Mouse (Mus musculus): ENCODE measurements at regions not wholly inside any gene's neighbourhood (a gene's known extent, or its start where the extent isn't known, plus 50 kb on each side); places are given as distances from the start of the nearest gene placed in this dataset.
"Not testable (repeated sequence)": the region's sequence is repeated elsewhere in the genome, so short reads cannot be mapped to it uniquely, and the experiment has no call there.

- ATAC-seq (ENCODE audit: poor library complexity, severe bottlenecking): no peak
These were observed 152.6 kb upstream of the Frmd4a start for GRCm38 (mm10) chr2:3864872-3865271.

- not testable (repeated sequence) for ATAC-seq (ENCODE audit: poor library complexity, severe bottlenecking)
These were observed 150.8 kb upstream of the Frmd4a start for GRCm38 (mm10) chr2:3866736-3867135.

GRCm38 (mm10) chr2:3869701-3870100, 147.8 kb upstream of the Frmd4a start:
- ATAC-seq (ENCODE audit: poor library complexity, severe bottlenecking): no peak

GRCm38 (mm10) chr2:3871748-3872147, 145.8 kb upstream of the Frmd4a start:
- ATAC-seq (ENCODE audit: poor library complexity, severe bottlenecking): no peak

- ATAC-seq (ENCODE audit: poor library complexity, severe bottlenecking): no peak
These were observed 130.5 kb upstream of the Frmd4a start for GRCm38 (mm10) chr2:3887000-3887399.

- ATAC-seq (ENCODE audit: poor library complexity, severe bottlenecking): no peak
These were observed 129.6 kb upstream of the Frmd4a start for GRCm38 (mm10) chr2:3887845-3888433.

- ATAC-seq (ENCODE audit: poor library complexity, severe bottlenecking): no peak
These were observed 128.1 kb upstream of the Frmd4a start for GRCm38 (mm10) chr2:3889381-3889780.

GRCm38 (mm10) chr2:3890462-3890861, 127.1 kb upstream of the Frmd4a start:
- no peak for ATAC-seq (ENCODE audit: poor library complexity, severe bottlenecking)

GRCm38 (mm10) chr2:3907026-3907425, 110.5 kb upstream of the Frmd4a start:
- ATAC-seq (ENCODE audit: poor library complexity, severe bottlenecking): no peak

- no peak for ATAC-seq (ENCODE audit: poor library complexity, severe bottlenecking)
These were observed 109.3 kb upstream of the Frmd4a start for GRCm38 (mm10) chr2:3908192-3908591.

- ATAC-seq (ENCODE audit: poor library complexity, severe bottlenecking): peak; percentile 75
These were observed 107.2 kb upstream of the Frmd4a start for GRCm38 (mm10) chr2:3910086-3910891.

- ATAC-seq (ENCODE audit: poor library complexity, severe bottlenecking): no peak
These were observed 102.4 kb upstream of the Frmd4a start for GRCm38 (mm10) chr2:3915141-3915540.

- peak; percentile 73 for ATAC-seq (ENCODE audit: poor library complexity, severe bottlenecking)
These were observed 101.2 kb upstream of the Frmd4a start for GRCm38 (mm10) chr2:3916365-3916764.

- ATAC-seq (ENCODE audit: poor library complexity, severe bottlenecking): no peak
These were observed 99.4 kb upstream of the Frmd4a start for GRCm38 (mm10) chr2:3918156-3918555.

- no peak for ATAC-seq (ENCODE audit: poor library complexity, severe bottlenecking)
These were observed 97.6 kb upstream of the Frmd4a start for GRCm38 (mm10) chr2:3919893-3920292.

GRCm38 (mm10) chr2:3921084-3921483, 96.4 kb upstream of the Frmd4a start:
- peak; percentile 81 for ATAC-seq (ENCODE audit: poor library complexity, severe bottlenecking)

- peak; percentile 82 for ATAC-seq (ENCODE audit: poor library complexity, severe bottlenecking)
These were observed 94.8 kb upstream of the Frmd4a start for GRCm38 (mm10) chr2:3922739-3923138.

- ATAC-seq (ENCODE audit: poor library complexity, severe bottlenecking): no peak
These were observed 92.8 kb upstream of the Frmd4a start for GRCm38 (mm10) chr2:3924696-3925095.

GRCm38 (mm10) chr2:3925199-3925598, 92.3 kb upstream of the Frmd4a start:
- no peak for ATAC-seq (ENCODE audit: poor library complexity, severe bottlenecking)

- ATAC-seq (ENCODE audit: poor library complexity, severe bottlenecking): no peak
These were observed 91.4 kb upstream of the Frmd4a start for GRCm38 (mm10) chr2:3926129-3926528.

GRCm38 (mm10) chr2:3927141-3927810, 90.2 kb upstream of the Frmd4a start:
- no peak for ATAC-seq (ENCODE audit: poor library complexity, severe bottlenecking)

- ATAC-seq (ENCODE audit: poor library complexity, severe bottlenecking): no peak
These were observed 89.7 kb upstream of the Frmd4a start for GRCm38 (mm10) chr2:3927853-3928252.

Measured in megakaryocyte, adult 5-6 weeks (primary cell).